Mouse (Mus musculus) MEL (cell line): ENCODE measurements around the gene Zfp385b. TPM values are rescaled to one million over a fixed set of nuclear protein-coding genes. Genes with fewer than 3 reads are reported as not detected.

Experiments used
- DNase-seq: peaks from one replicate; pipeline ENCODE4 v3.0.0; 2011; ENCODE audit warnings: low read depth, low spot score
- H3K27ac ChIP-seq: 2 replicates; pipeline ENCODE4 v1.5.1; 2012; ENCODE audit warnings: low read depth, mild to moderate bottlenecking, control low read depth, low read length, moderate library complexity; ENCODE audit not compliant: control insufficient read depth
- H3K27me3 ChIP-seq, 2 experiments: fragments of 150-350 bp in 1 of 2; sonication (generic) in 1 of 2; 2 replicates each; pipeline ENCODE4 v1.6.1; 2012; ENCODE audit warnings: low read length in 2 of 2, mild to moderate bottlenecking in 2 of 2, improper control_type of control experiment in 1 of 2, moderate library complexity in 1 of 2; ENCODE audit not compliant: insufficient read depth in 2 of 2, control insufficient read depth in 1 of 2
- H3K36me3 ChIP-seq, 2 experiments: 2 replicates each; pipeline ENCODE4 v1.6.1; 2012 to 2014; ENCODE audit warnings: low read length in 2 of 2, improper control_type of control experiment in 1 of 2, inconsistent platforms in 1 of 2, mild to moderate bottlenecking in 1 of 2; ENCODE audit not compliant: insufficient read depth in 2 of 2, control insufficient read depth in 1 of 2
- H3K4me1 ChIP-seq, 2 experiments: fragments of 150-350 bp in 1 of 2; sonication (generic) in 1 of 2; 2 replicates each; pipeline ENCODE4 v1.6.1; 2012; ENCODE audit warnings: low read length in 2 of 2, improper control_type of control experiment in 1 of 2, mild to moderate bottlenecking in 1 of 2; ENCODE audit not compliant: insufficient read depth in 2 of 2, control insufficient read depth in 1 of 2
- H3K4me3 ChIP-seq, 2 experiments: fragments of 150-350 bp in 1 of 2; sonication (generic) in 1 of 2; 2 replicates each; pipeline ENCODE4 v1.5.1; 2012; ENCODE audit warnings: low read depth in 2 of 2, low read length in 2 of 2, mild to moderate bottlenecking in 2 of 2, moderate library complexity in 2 of 2, control low read depth in 1 of 2, improper control_type of control experiment in 1 of 2; ENCODE audit not compliant: control insufficient read depth in 1 of 2, insufficient read depth in 1 of 2
- H3K79me2 ChIP-seq: 2 replicates; pipeline ENCODE4 v1.6.1; 2012; ENCODE audit warnings: mild to moderate bottlenecking, low read length, moderate library complexity; ENCODE audit not compliant: control insufficient read depth, poor library complexity, insufficient read depth
- H3K9ac ChIP-seq: 2 replicates; pipeline ENCODE4 v1.6.1; 2012; ENCODE audit warnings: low read depth, mild to moderate bottlenecking, control low read depth, low read length, moderate library complexity; ENCODE audit not compliant: control insufficient read depth, poor library complexity, severe bottlenecking
- H3K9me3 ChIP-seq: fragments of 150-350 bp; sonication (generic); replicated peaks from 2 replicates; pipeline ENCODE4 v1.6.1; 2012; ENCODE audit warnings: mild to moderate bottlenecking, low read length, improper control_type of control experiment, moderate library complexity; ENCODE audit not compliant: insufficient read depth
- BHLHE40 ChIP-seq: IDR thresholded peaks from 2 replicates; pipeline ENCODE4 v1.6.1; 2012; ENCODE audit warnings: low read depth, mild to moderate bottlenecking, inconsistent platforms, low read length, improper control_type of control experiment, borderline replicate concordance
- CHD1 ChIP-seq: IDR thresholded peaks from 2 replicates; pipeline ENCODE4 v1.6.1; 2012; ENCODE audit warnings: low read depth, mild to moderate bottlenecking, inconsistent platforms, low read length, improper control_type of control experiment
- CHD2 ChIP-seq: IDR thresholded peaks from 2 replicates; pipeline ENCODE4 v1.6.1; 2011; ENCODE audit warnings: low read length, improper control_type of control experiment
- E2F4 ChIP-seq: IDR thresholded peaks from 2 replicates; pipeline ENCODE4 v1.6.1; 2011; ENCODE audit warnings: low read depth, low read length, improper control_type of control experiment, borderline replicate concordance
- ELF1 ChIP-seq: IDR thresholded peaks from 2 replicates; pipeline ENCODE4 v1.6.1; 2014; ENCODE audit warnings: low read depth, mild to moderate bottlenecking, inconsistent platforms, low read length, improper control_type of control experiment, moderate library complexity
- EP300 ChIP-seq, 2 experiments: IDR thresholded peaks; 2 replicates each; pipeline ENCODE4 v1.6.1; 2011; ENCODE audit warnings: improper control_type of control experiment in 2 of 2, low read length in 2 of 2, low read depth in 1 of 2, mild to moderate bottlenecking in 1 of 2
- ETS1 ChIP-seq: IDR thresholded peaks from 2 replicates; pipeline ENCODE4 v1.6.1; 2012; ENCODE audit warnings: low read depth, mild to moderate bottlenecking, inconsistent platforms, low read length, improper control_type of control experiment, moderate library complexity
- GABPA ChIP-seq: IDR thresholded peaks from 2 replicates; pipeline ENCODE4 v1.6.1; 2012; ENCODE audit warnings: low read depth, mild to moderate bottlenecking, inconsistent platforms, low read length, improper control_type of control experiment, moderate library complexity
- GATA1 ChIP-seq: IDR thresholded peaks from 2 replicates; pipeline ENCODE4 v1.6.1; 2011; ENCODE audit warnings: low read depth, low read length, improper control_type of control experiment
- HCFC1 ChIP-seq: IDR thresholded peaks from 2 replicates; pipeline ENCODE4 v1.6.1; 2012; ENCODE audit warnings: low read depth, mild to moderate bottlenecking, inconsistent platforms, low read length, improper control_type of control experiment, moderate library complexity
- JUND ChIP-seq: IDR thresholded peaks from 2 replicates; pipeline ENCODE4 v1.6.1; 2011; ENCODE audit warnings: low read depth, mild to moderate bottlenecking, improper control_type of control experiment, low read length
- KAT2A ChIP-seq: conservative IDR thresholded peaks from 2 replicates; pipeline ENCODE4 v1.6.1; 2012; ENCODE audit warnings: low read depth, low read length, improper control_type of control experiment, inconsistent platforms
- MEF2A ChIP-seq: IDR thresholded peaks from 2 replicates; pipeline ENCODE4 v1.6.1; 2014; ENCODE audit warnings: low read depth, mild to moderate bottlenecking, inconsistent platforms, low read length, improper control_type of control experiment; ENCODE audit not compliant: poor library complexity, insufficient replicate concordance, severe bottlenecking; ENCODE audit errors: extremely low read depth
- MXI1 ChIP-seq: IDR thresholded peaks from 2 replicates; pipeline ENCODE4 v1.6.1; 2011; ENCODE audit warnings: mild to moderate bottlenecking, low read depth, low read length, improper control_type of control experiment
- MYB ChIP-seq: IDR thresholded peaks from 2 replicates; pipeline ENCODE4 v1.6.1; 2011; ENCODE audit warnings: mild to moderate bottlenecking, low read depth, low read length, improper control_type of control experiment
- RAD21 ChIP-seq: IDR thresholded peaks from 2 replicates; pipeline ENCODE4 v1.6.1; 2011; ENCODE audit warnings: mild to moderate bottlenecking, low read depth, low read length, improper control_type of control experiment
- SIN3A ChIP-seq: IDR thresholded peaks from 2 replicates; pipeline ENCODE4 v1.6.1; 2012; ENCODE audit warnings: low read length, improper control_type of control experiment, inconsistent platforms
- SMC3 ChIP-seq: IDR thresholded peaks from 2 replicates; pipeline ENCODE4 v1.6.1; 2011; ENCODE audit warnings: low read depth, low read length, improper control_type of control experiment
- TAL1 ChIP-seq: IDR thresholded peaks from 2 replicates; pipeline ENCODE4 v1.6.1; 2012; ENCODE audit warnings: mild to moderate bottlenecking, inconsistent platforms, low read length, moderate library complexity, mixed read lengths
- TCF12 ChIP-seq: IDR thresholded peaks from 2 replicates; pipeline ENCODE4 v1.6.1; 2014; ENCODE audit warnings: low read depth, mild to moderate bottlenecking, inconsistent platforms, low read length, improper control_type of control experiment, moderate library complexity
- USF1 ChIP-seq: IDR thresholded peaks from 2 replicates; pipeline ENCODE4 v1.6.1; 2014; ENCODE audit warnings: low read depth, mild to moderate bottlenecking, inconsistent platforms, low read length, improper control_type of control experiment, moderate library complexity
- USF2 ChIP-seq, 2 experiments: IDR thresholded peaks; 2 replicates each; pipeline ENCODE4 v1.6.1; 2011 to 2012; ENCODE audit warnings: improper control_type of control experiment in 2 of 2, low read length in 2 of 2, borderline replicate concordance in 1 of 2, inconsistent platforms in 1 of 2, low read depth in 1 of 2, mild to moderate bottlenecking in 1 of 2; ENCODE audit not compliant: insufficient read depth in 1 of 2
- ZKSCAN1 ChIP-seq: IDR thresholded peaks from 2 replicates; pipeline ENCODE4 v1.6.1; 2012; ENCODE audit warnings: low read depth, mild to moderate bottlenecking, inconsistent platforms, low read length, improper control_type of control experiment, moderate library complexity
- ZNF384 ChIP-seq: IDR thresholded peaks from 2 replicates; pipeline ENCODE4 v1.6.1; 2012; ENCODE audit warnings: low read depth, mild to moderate bottlenecking, inconsistent platforms, low read length, improper control_type of control experiment
- polyA plus RNA-seq, 2 experiments: library from polyadenylated mRNA; stranded (reverse) in 1 of 2; unstranded in 1 of 2; fragments of >175 nt in 1 of 2; fragments of >200 nt in 1 of 2; gene quantifications; 2 replicates each; pipeline versions ENCODE4 v1.2.1 to v1.2.4; 2012; ENCODE audit warnings: low replicate concordance in 2 of 2, low read depth in 1 of 2; ENCODE audit not compliant: insufficient read length in 2 of 2, insufficient read depth in 1 of 2, missing spikeins in 1 of 2
- total RNA-seq: library from RNA; depleted of rRNA; stranded (reverse); fragments of 300-350 nt; gene quantifications from 2 replicates; pipeline ENCODE4 v1.2.3, GENCODE M21; 2012

Zfp385b gene
- total and polyA plus RNA-seq, 3 experiments: not detected

DNA sequence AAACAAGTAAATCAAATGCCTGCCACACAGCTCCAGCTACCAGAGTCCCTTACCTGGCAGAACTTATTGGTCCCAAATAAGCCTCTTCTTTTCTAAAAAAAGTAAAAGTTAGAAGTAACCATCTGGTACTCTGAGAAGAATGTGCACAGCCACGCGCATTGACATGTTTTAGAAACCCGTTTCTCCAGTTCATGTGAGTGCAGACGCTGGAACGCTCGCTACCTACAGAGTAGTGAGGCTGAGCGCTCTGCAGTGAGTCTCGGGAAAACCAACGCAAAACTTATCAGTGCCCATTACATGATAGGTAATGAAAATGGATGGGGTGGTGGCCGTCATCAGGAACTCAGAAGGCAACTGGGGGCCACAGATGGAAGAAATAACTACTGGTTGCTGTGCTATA lies 338.2 kb downstream of the Zfp385b start:
- Histone ChIP-seq H3K36me3 (no peaks in the 10 kb centered on the region), H3K79me2 (no peaks in the 10 kb centered on the region), H3K27ac (no peak overlapping the region), H3K4me3 (no peak overlapping the region), H3K9ac (no peak overlapping the region), H3K27me3 (no peaks in the 10 kb centered on the region), H3K4me1 (no peaks in the 10 kb centered on the region), H3K9me3 (no peaks in the 10 kb centered on the region)
- TF ChIP-seq TCF12 (no peak), EP300 (IDR thresholded peaks at IDR 0.05; ENCODE audit: low read depth in 1 of 2, low read length in 2 of 2) (no peak), MXI1 (no peak), BHLHE40 (no peak), USF1 (no peak), SMC3 (no peak), ETS1 (no peak), KAT2A (no peak), E2F4 (no peak), ZNF384 (no peak), GABPA (no peak), MYB (no peak)
- no peak for DNase-seq

DNA sequence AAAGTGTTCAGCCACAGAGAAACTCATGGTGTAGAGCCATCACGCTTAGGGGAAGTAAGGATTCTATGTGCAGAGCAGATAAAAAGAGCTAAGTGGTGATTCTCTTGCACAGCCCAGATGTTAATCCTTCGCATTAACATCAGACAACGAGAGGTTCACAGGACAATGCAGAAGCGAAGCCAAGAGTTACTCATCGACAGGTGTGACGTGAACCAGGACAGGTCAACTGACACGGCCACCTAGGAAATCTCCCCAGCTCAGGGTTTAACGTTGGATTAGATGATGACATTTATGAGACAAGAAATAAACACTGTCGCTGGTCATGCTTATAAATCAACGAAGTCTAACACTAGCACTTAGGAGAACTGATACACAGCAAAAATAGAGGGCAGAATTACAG lies 341.9 kb downstream of the Zfp385b start:
- no peaks in the 10 kb centered on the region for H3K4me1 ChIP-seq
- no peak for DNase-seq
- H3K79me2 ChIP-seq: no peaks in the 10 kb centered on the region
- no peaks in the 10 kb centered on the region for H3K27me3 ChIP-seq
- TF ChIP-seq ZKSCAN1: no peak
- no peak for TF ChIP-seq SIN3A
- H3K4me3 ChIP-seq: no peak overlapping the region
- no peak overlapping the region for H3K9ac ChIP-seq
- H3K36me3 ChIP-seq: no peaks in the 10 kb centered on the region
- no peak overlapping the region for H3K27ac ChIP-seq
- no peaks in the 10 kb centered on the region for H3K9me3 ChIP-seq

- DNase-seq: no peak
- Histone ChIP-seq H3K4me1 (no peaks in the 10 kb centered on the region), H3K27ac (no peak overlapping the region), H3K4me3 (no peak overlapping the region), H3K9ac (no peak overlapping the region), H3K79me2 (no peaks in the 10 kb centered on the region), H3K9me3 (no peaks in the 10 kb centered on the region), H3K36me3 (no peaks in the 10 kb centered on the region), H3K27me3 (no peaks in the 10 kb centered on the region)
- TF ChIP-seq CHD1 (no peak), USF2 (IDR thresholded peaks at IDR 0.05; ENCODE audit: borderline replicate concordance in 1 of 2, insufficient read depth in 1 of 2, low read depth in 1 of 2, low read length in 2 of 2) (no peak), E2F4 (no peak), HCFC1 (no peak), ELF1 (no peak), SIN3A (no peak), MEF2A (no peak), JUND (no peak), ZKSCAN1 (no peak), KAT2A (no peak), RAD21 (no peak), TAL1 (no peak), CHD2 (no peak), EP300 (IDR thresholded peaks at IDR 0.05; ENCODE audit: low read depth in 1 of 2, low read length in 2 of 2) (no peak), SMC3 (no peak), ZNF384 (no peak), GATA1 (no peak)
Observed at GRCm38 (mm10) chr2:77476444-77476843, 343.0 kb downstream of the Zfp385b start.
